Mouse (Mus musculus) G1E (cell line): ENCODE measurements around the gene Sp2.

Experiments used
- CTCF ChIP-seq: IDR thresholded peaks from 2 replicates; pipeline ENCODE4 v1.5.1; 2012; ENCODE audit warnings: low read depth, low read length, inconsistent platforms, mixed read lengths
- TAL1 ChIP-seq: conservative IDR thresholded peaks from 2 replicates; pipeline ENCODE4 v1.6.1; 2012; ENCODE audit warnings: low read depth, low read length, inconsistent platforms, mixed read lengths

DNA sequence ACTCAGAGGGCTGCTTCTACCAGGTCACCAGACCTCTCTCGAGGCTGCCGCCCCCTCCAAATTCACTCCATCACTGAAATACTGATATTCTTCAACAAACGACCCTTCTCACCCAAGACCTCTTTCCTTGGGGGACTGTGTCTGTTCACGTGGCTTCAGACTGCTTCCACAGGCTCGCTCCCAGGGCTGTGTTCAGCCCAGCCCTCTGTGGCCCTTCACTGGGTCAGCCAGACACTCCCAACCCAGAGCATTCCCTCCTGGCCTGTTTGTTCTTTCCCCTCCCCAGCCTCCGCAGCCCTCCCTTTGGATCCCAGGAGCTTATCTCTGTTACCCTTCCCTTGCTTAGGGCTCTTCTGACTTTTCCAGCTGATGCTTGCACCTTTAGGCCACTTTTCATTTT, 14.3 kb downstream of the Sp2 start:
- TF ChIP-seq CTCF (no peak), TAL1 (no peak)
